Mouse (Mus musculus): ENCODE data around the gene Pnmal2. TPM values are rescaled to one million over a fixed set of nuclear protein-coding genes. Genes with fewer than 3 reads are reported as not detected.
A peak's percentile ranks its signal among the peaks of the same experiment; 100 is the strongest.

Pnmal2 gene
- total RNA-seq (2021): under 1 TPM; 0.74 to 0.86 TPM
- long read RNA-seq, experiment 1, full-length matches to known transcripts: 3 of 3 reads
- long read RNA-seq, experiment 1, partial matches to known transcripts: 0 of 3 reads
- long read RNA-seq, experiment 1, other reads (novel, unspliced or antisense): 0 of 3 reads
- long read RNA-seq, experiment 2, full-length matches to known transcripts: 3 of 3 reads
- long read RNA-seq, experiment 2, partial matches to known transcripts: 0 of 3 reads
- long read RNA-seq, experiment 2, other reads (novel, unspliced or antisense): 0 of 3 reads

DNA sequence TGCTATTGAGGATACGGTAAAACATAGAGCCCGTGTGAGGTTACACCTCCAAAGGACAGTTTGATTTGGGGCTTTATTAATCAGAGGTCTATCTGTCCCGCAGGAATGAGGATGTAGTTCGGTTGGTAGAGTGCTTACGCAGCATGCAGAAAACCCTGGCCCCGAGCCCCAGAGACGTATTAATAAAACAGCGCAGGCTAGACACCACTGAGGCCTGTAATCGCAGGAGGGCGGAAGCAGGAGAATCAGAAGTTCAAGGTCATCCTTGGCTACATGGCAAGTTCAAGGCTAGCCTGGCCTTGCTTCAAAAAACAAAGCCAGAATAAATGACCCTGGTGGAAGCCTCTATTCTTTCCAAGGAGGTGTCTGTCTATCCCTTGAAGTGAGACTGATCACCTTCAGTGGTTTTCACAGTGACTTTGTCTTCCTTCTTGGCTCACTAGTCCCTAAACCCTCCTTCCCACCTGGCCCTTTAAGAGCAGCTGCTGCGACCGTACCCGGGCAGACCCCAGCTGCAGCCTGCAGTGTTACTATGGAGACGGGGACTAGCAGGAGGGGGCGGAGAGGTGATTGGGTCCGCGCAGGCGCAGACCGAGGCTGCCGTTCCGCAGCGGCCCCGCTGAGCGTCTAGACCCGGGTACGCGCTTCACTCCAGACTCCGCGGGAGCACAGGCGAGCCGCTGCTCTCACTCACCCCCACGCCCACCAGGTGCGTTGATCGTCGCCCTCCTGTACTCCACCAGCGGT is at the start of gene Pnmal2:
Pnmal2 (plus strand) TSS at position 622 of the 747 bp plus-strand sequence.
- intact Hi-C loops (cut with DNase I): no loop called here
- H3K27ac ChIP-seq: peak within 1 kb of the TSS; percentile 41
- DNase-seq: peak; percentile 87
- H3K4me3 ChIP-seq: peak within 1 kb of the TSS; percentile 75
- TF ChIP-seq CTCF (IDR thresholded peaks at IDR 0.05): no peak

DNA sequence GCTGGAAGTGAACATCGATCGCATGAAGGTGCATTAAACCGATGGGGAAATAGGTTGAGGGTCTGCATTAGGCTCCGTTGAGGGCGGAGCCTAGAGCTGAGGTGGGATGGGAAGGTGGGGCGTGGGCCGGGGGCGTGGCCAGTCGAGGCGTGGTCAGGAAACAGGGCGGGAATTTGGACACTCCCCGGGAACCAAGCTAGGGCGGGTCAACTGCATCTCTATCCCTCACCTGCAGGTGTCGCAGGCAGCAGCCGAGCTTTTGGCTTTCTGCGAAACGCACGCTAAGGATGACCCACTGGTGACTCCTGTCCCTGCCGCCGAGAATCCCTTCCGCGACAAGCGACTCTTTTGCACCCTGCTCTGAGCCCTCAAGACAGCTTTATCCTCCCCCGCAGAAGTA is 49.5 kb upstream of the Pnmal2 start:
- H3K27ac ChIP-seq: peak overlapping the region; percentile 21
- peak; percentile 87 for DNase-seq
- peak; percentile 92 for TF ChIP-seq CTCF (IDR thresholded peaks at IDR 0.05)
- intact Hi-C loops (cut with DNase I): loop anchor here (1.0 kb wide), 1 partner anchor 18 kb away; no protein-coding TSS in a partner anchor
- peak overlapping the region; percentile 42 for H3K4me3 ChIP-seq

DNA sequence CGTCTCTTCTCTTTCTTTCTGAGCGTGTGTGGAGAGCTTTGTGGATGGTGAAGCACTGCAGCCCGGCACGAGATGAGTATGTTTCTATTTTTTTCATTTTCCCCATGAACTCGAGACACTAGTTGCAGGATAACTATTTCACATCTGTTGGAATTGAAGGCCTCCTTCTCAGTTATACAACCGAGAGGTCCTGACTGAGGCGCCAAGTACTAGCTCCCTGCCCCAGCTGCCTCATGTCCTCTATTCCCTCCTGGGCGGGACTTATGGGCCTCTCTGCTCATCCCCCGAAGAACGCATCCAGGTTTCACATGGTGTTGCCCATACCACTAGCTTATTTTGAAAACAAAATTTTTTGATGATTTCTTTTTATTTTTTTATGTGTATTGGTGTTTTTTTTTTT is 49.0 kb upstream of the Pnmal2 start:
- intact Hi-C loops (cut with DNase I): loop anchor here (1.0 kb wide), 1 partner anchor 18 kb away; no protein-coding TSS in a partner anchor
- H3K4me3 ChIP-seq: peak overlapping the region; percentile 42
- peak overlapping the region; percentile 21 for H3K27ac ChIP-seq
- TF ChIP-seq CTCF (IDR thresholded peaks at IDR 0.05): no peak
- no peak for DNase-seq

DNA sequence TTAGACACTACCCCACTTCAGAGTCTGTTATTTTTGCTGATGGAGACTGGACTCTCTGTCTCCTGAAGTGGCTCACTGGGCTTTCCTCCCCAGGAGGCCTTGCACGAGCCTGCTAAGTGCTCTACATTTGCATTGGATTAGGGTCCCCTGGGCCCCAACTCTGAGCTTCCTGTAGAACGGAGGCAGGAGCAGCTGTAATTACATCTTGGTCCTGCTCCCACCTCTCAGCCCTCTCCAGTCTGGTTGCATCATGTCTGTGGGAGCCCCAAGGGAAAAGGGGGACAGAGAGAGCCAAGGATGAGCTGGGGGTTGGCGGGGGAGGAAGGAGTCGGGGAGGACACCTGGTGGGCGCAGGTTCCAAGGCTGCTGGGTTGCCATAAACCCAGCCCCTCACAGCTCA is 44.0 kb upstream of the Pnmal2 start:
- H3K27ac ChIP-seq: no peak overlapping the region
- TF ChIP-seq CTCF (IDR thresholded peaks at IDR 0.05): no peak
- DNase-seq: peak; percentile 46
- intact Hi-C loops (cut with DNase I): no loop called here
- H3K4me3 ChIP-seq: no peak overlapping the region

DNA sequence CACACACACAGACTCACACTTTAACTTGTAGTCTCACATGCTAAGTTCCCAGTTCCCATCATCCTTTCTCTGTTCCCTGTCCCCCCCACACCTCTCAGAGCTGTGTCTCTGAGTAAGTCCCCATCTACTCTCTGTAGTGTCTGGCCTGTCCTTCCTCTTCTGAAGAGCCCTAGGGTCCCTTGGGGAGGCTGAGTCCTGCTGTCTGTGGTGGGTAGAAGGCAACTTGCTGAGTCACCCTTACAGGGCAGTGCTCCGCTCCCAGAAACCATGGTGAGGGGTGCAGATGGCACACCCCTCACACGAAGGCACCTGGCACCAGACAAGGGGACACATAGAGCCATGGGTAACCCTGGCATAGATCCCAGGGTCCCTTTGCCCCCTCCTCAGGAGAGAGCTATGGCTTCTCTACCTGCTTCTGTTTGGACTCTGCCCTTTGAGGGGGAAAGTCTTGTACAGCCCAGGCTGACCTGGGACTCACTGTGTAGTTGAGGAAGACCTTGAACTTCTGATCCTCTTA is 41.0 kb upstream of the Pnmal2 start:
- peak overlapping the region; percentile 7; the same call in 1 of the 2 replicates for H3K27ac ChIP-seq
- intact Hi-C loops (cut with DNase I): no loop called here
- H3K4me3 ChIP-seq: no peak overlapping the region
- no peak for TF ChIP-seq CTCF (IDR thresholded peaks at IDR 0.05)
- DNase-seq: no peak

DNA sequence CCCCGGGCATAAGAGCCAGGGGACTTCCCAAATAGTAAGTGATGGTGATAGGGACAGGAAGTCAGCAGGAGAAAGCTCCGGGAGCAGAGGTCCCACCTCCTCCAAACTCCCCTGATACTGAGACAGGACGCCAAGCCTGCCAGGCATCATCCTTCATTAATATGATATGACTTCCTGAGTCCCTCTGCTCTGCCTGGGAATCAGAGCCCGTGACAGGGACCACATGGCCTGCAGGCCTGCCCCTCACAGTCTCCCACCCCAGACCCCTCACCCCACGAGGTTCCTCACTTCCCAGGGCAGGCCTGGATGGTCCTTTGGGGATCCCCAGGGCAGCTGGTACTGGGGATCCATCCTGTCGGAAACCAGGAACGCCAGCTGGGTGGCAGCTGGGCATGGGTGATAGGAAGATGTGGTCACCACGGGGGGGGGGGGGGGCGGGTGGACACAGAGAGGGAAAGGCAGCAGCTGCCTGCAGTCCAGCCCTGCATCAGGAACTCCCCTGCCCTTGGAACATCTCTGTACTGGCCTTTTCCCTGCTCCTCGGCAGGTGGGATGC is 40.3 kb upstream of the Pnmal2 start:
- TF ChIP-seq CTCF (IDR thresholded peaks at IDR 0.05): no peak
- DNase-seq: no peak
- H3K27ac ChIP-seq: 0 out of 2 replicates have a peak overlapping the region, but pooled peaks have one; percentile 0
- H3K4me3 ChIP-seq: no peak overlapping the region
- intact Hi-C loops (cut with DNase I): no loop called here

DNA sequence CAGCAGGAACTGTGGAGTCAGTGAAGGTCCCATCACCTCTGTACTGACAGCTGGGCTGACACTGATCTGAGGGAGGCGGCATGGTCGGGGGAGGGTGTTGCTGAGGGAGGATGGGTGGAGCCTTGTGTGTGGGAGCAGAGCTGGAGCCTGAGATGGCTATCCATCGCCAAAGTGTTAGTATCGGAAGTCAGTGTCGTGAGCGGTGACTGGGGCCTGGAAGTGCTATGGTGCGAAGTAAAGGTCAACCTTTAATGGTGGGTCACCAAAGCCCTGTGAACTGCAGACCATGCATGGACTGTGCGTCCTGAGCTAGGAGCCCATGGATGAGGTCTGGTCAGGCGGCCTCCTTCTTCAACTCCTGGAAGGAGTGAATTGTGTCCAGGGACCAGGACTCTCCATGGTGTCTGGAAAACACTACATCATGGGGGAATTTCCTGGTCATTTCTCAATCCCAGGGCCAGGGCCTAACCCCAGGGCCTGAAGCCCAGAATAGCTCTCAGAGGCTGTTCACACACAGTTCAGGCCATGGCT is 38.9 kb upstream of the Pnmal2 start:
- intact Hi-C loops (cut with DNase I): loop anchor here (1.0 kb wide), 1 partner anchor 22 kb away; no protein-coding TSS in a partner anchor
- no peak for TF ChIP-seq CTCF (IDR thresholded peaks at IDR 0.05)
- H3K27ac ChIP-seq: peak overlapping the region; percentile 75
- DNase-seq: peak; percentile 63
- no peak overlapping the region for H3K4me3 ChIP-seq

DNA sequence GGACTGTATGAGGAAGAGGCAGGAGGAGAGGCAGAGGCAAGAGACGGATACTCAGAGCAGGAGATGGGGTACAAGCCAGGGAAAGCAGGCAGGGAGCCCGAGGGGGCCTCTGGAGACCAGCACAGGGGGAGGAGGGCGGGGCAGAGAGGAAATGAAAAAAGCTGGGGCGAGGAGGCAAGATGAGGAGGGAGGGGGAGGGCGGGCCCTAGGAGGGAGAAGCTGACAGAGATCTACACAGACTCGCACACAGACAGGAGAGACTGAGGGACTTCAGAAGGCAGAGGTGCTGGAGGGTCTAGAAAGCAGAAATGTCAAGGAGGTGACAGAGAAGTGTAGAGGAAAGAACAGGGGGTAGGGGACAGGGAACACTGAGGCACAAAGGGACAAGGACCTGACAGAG is 38.2 kb upstream of the Pnmal2 start, which contains the start of gene Ptgir:
Ptgir (plus strand) TSS at position 210 of the 400 bp plus-strand sequence.
- intact Hi-C loops (cut with DNase I): no loop called here
- Histone ChIP-seq H3K4me3 (peak within 1 kb of the TSS; percentile 57), H3K27ac (peak within 1 kb of the TSS; percentile 75)
- peak; percentile 88 for DNase-seq
- TF ChIP-seq CTCF (IDR thresholded peaks at IDR 0.05): no peak

DNA sequence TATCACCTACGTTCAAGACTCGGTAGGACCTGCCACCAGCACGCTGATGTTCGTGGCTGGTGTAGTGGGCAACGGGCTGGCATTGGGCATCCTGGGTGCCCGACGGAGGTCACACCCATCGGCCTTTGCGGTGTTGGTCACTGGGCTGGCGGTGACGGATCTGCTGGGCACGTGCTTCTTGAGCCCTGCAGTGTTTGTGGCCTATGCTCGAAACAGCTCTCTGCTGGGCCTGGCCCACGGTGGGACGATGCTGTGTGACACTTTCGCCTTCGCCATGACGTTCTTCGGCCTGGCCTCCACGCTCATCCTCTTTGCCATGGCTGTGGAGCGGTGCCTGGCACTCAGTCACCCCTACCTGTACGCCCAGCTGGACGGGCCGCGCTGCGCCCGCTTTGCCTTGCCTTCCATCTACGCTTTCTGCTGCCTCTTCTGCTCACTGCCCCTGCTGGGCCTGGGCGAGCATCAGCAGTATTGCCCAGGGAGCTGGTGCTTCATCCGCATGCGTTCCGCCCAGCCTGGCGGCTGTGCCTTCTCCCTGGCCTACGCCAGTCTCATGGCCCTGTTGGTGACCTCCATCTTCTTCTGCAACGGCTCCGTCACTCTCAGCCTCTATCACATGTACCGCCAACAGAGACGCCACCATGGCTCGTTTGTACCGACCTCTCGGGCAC is 37.5 kb upstream of the Pnmal2 start:
- DNase-seq: peak; percentile 31
- no peak for TF ChIP-seq CTCF (IDR thresholded peaks at IDR 0.05)
- intact Hi-C loops (cut with DNase I): no loop called here
- Histone ChIP-seq H3K4me3 (peak overlapping the region; percentile 57), H3K27ac (peak overlapping the region; percentile 75)

DNA sequence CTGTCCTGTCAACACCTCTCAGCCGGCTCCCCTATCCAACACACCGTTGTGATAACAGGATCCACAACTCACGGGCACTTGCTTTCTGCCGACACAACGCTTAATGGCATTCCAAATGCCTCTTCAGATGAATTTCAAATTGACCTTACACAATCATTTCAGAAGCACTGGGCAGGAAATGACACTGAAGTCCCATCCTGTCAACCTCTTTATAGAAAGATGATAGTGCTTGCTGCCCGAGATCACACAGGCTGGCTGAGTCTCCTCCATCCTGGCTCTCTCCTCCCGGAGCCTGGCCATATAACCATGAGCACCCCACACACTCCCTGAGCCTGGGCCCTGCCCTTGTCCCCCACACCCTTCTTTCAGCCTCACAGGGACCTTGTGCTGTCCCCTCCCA is 36.6 kb upstream of the Pnmal2 start:
- H3K27ac ChIP-seq: peak overlapping the region; percentile 75
- no peak for DNase-seq
- TF ChIP-seq CTCF (IDR thresholded peaks at IDR 0.05): no peak
- intact Hi-C loops (cut with DNase I): no loop called here
- peak overlapping the region; percentile 57 for H3K4me3 ChIP-seq

DNA sequence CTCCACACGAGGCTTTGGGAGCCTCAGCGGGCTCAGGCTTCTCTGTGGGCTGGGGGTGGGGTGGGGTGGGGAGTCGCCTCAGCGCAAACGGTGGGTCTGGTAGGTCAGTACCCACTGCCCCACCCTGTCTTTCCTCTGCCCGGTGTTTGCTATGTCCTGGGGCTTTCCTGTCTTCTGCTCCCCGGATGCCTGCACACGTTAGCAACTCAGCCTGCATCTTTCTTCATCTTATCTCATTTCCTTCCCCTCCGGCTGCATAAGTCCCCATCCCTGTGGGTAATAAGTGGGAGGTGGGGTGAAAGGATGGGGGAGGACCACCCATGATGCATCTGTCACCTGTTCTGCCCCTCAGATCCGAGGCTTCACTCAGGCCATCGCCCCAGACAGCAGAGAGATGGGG is 36.1 kb upstream of the Pnmal2 start:
- TF ChIP-seq CTCF (IDR thresholded peaks at IDR 0.05): no peak
- intact Hi-C loops (cut with DNase I): no loop called here
- H3K4me3 ChIP-seq: peak overlapping the region; percentile 57

DNA sequence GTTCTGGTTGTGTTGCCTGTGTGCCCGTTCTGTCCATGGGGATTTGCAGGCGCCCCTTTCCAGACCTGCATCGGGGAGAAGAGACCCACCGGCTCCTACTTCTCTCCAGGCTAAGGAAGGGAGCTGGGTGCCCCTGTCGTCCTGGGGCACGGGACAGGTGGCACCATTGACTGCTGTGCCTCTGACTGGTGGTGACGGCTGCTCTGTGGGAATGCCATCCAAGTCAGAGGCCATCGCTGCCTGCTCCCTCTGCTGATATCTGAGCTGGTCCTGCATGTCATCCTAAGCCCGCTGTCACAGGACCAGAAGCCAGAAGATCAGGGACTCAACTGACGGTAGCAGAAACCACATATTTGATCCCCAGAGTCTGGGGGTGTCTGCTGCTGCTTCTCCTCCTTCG is 35.6 kb upstream of the Pnmal2 start:
- peak; percentile 57 for DNase-seq
- Histone ChIP-seq H3K27ac (peak overlapping the region; percentile 75), H3K4me3 (peak overlapping the region; percentile 57)

More for the DNA sequence above, 36.1 kb upstream of the Pnmal2 start:
- DNase-seq: no peak
- peak overlapping the region; percentile 75 for H3K27ac ChIP-seq

More for the DNA sequence above, 35.6 kb upstream of the Pnmal2 start:
- intact Hi-C loops (cut with DNase I): no loop called here
- no peak for TF ChIP-seq CTCF (IDR thresholded peaks at IDR 0.05)
